Mouse (Mus musculus) stomach, postnatal 0 days (tissue): ENCODE measurements at regions not wholly inside any gene's neighbourhood (a gene's known extent, or its start where the extent isn't known, plus 50 kb on each side); places are given as distances from the start of the nearest gene placed in this dataset.

Experiments used
- CTCF ChIP-seq: IDR thresholded peaks from 2 replicates; pipeline ENCODE4 v1.5.1; 2016; ENCODE audit warnings: antibody characterized with exemption, low read depth, mild to moderate bottlenecking, moderate library complexity
- EP300 ChIP-seq: optimal IDR thresholded peaks from 2 replicates; pipeline ENCODE3; 2016; ENCODE audit warnings: antibody characterized with exemption

- TF ChIP-seq CTCF, result no peak
- TF ChIP-seq EP300, result no peak
Measured at GRCm38 (mm10) chr15:88311158-88311557, 288.9 kb upstream of the Zdhhc25 start.
